Mouse (Mus musculus): Measurements from ENCODE around the gene Cfap45. TPM values are rescaled to one million over a fixed set of nuclear protein-coding genes. Genes with fewer than 3 reads are reported as not detected.

Gene Cfap45
- polyA plus RNA-seq, 1 experiment, result not detected

GRCm38 (mm10) chr1:172484671-172485070 lies 35.9 kb upstream of the Cfap45 start:
- no peak overlapping the region for H3K4me3 ChIP-seq (ENCODE audit: insufficient read depth, poor library complexity, severe bottlenecking)
- H3K36me3 ChIP-seq (ENCODE audit: control insufficient read depth, insufficient read depth), result no peaks in the 10 kb centered on the region

GRCm38 (mm10) chr1:172485821-172486220 lies 34.8 kb upstream of the Cfap45 start:
- Histone ChIP-seq H3K79me2 (ENCODE audit: control insufficient read depth, insufficient read depth) (no peaks in the 10 kb centered on the region), H3K27me3 (ENCODE audit: control insufficient read depth, insufficient read depth, insufficient read length) (no peaks in the 10 kb centered on the region), H3K4me3 (ENCODE audit: insufficient read depth, poor library complexity, severe bottlenecking) (no peak overlapping the region), H3K36me3 (ENCODE audit: control insufficient read depth, insufficient read depth) (no peaks in the 10 kb centered on the region), H3ac (ENCODE audit: control insufficient read depth, insufficient read length, low read depth) (no peak overlapping the region), H3K79me3 (ENCODE audit: low read depth) (no peaks in the 10 kb centered on the region)
- TF ChIP-seq USF1 (IDR thresholded peaks at IDR 0.05; ENCODE audit: low read depth) (no peak), CEBPB (IDR thresholded peaks at IDR 0.05; ENCODE audit: low read depth) (no peak), MAX (IDR thresholded peaks at IDR 0.05) (no peak), MYOG (IDR thresholded peaks at IDR 0.05; ENCODE audit: control insufficient read depth, extremely low read depth, insufficient read length) (no peak)

More at GRCm38 (mm10) chr1:172484671-172485070, 35.9 kb upstream of the Cfap45 start:
- Histone ChIP-seq H3K79me3 (ENCODE audit: low read depth) (no peaks in the 10 kb centered on the region), H3K79me2 (ENCODE audit: control insufficient read depth, insufficient read depth) (no peaks in the 10 kb centered on the region), H3K27me3 (ENCODE audit: control insufficient read depth, insufficient read depth, insufficient read length) (no peaks in the 10 kb centered on the region), H3ac (ENCODE audit: control insufficient read depth, insufficient read length, low read depth) (no peak overlapping the region)
- no peak for TF ChIP-seq MAX (IDR thresholded peaks at IDR 0.05)
- TF ChIP-seq CEBPB (IDR thresholded peaks at IDR 0.05; ENCODE audit: low read depth), result no peak
- TF ChIP-seq MYOD1 (IDR thresholded peaks at IDR 0.05; ENCODE audit: control insufficient read depth, insufficient read length, low read depth), result no peak

GRCm38 (mm10) chr1:172486236-172486635 lies 34.4 kb upstream of the Cfap45 start:
- H3K79me2 ChIP-seq (ENCODE audit: control insufficient read depth, insufficient read depth), result no peaks in the 10 kb centered on the region
- H3K79me3 ChIP-seq (ENCODE audit: low read depth), result no peaks in the 10 kb centered on the region
- H3K4me3 ChIP-seq (ENCODE audit: insufficient read depth, poor library complexity, severe bottlenecking), result no peak overlapping the region
- TF ChIP-seq CTCF (IDR thresholded peaks at IDR 0.05; ENCODE audit: control insufficient read depth, insufficient read depth, insufficient read length) (no peak), CEBPB (IDR thresholded peaks at IDR 0.05; ENCODE audit: low read depth) (no peak), FOSL1 (IDR thresholded peaks at IDR 0.05; ENCODE audit: insufficient read depth, low read length, poor library complexity, severe bottlenecking) (no peak), MYOD1 (IDR thresholded peaks at IDR 0.05; ENCODE audit: control insufficient read depth, insufficient read length, low read depth) (no peak), MAX (IDR thresholded peaks at IDR 0.05) (no peak), USF1 (IDR thresholded peaks at IDR 0.05; ENCODE audit: low read depth) (no peak), MYOG (IDR thresholded peaks at IDR 0.05; ENCODE audit: control insufficient read depth, extremely low read depth, insufficient read length) (no peak)
- H3K36me3 ChIP-seq (ENCODE audit: control insufficient read depth, insufficient read depth), result no peaks in the 10 kb centered on the region
- no peaks in the 10 kb centered on the region for H3K27me3 ChIP-seq (ENCODE audit: control insufficient read depth, insufficient read depth, insufficient read length)
- H3ac ChIP-seq (ENCODE audit: control insufficient read depth, insufficient read length, low read depth), result no peak overlapping the region

GRCm38 (mm10) chr1:172486651-172487050 lies 34.0 kb upstream of the Cfap45 start:
- Histone ChIP-seq H3K79me3 (ENCODE audit: low read depth) (no peaks in the 10 kb centered on the region), H3K36me3 (ENCODE audit: control insufficient read depth, insufficient read depth) (no peaks in the 10 kb centered on the region), H3ac (ENCODE audit: control insufficient read depth, insufficient read length, low read depth) (no peak overlapping the region), H3K4me3 (ENCODE audit: insufficient read depth, poor library complexity, severe bottlenecking) (no peak overlapping the region), H3K79me2 (ENCODE audit: control insufficient read depth, insufficient read depth) (no peaks in the 10 kb centered on the region), H3K27me3 (ENCODE audit: control insufficient read depth, insufficient read depth, insufficient read length) (no peaks in the 10 kb centered on the region)
- no peak for TF ChIP-seq CEBPB (IDR thresholded peaks at IDR 0.05; ENCODE audit: low read depth)
- no peak for TF ChIP-seq MYOG (IDR thresholded peaks at IDR 0.05; ENCODE audit: control insufficient read depth, extremely low read depth, insufficient read length)
- no peak for TF ChIP-seq MAX (IDR thresholded peaks at IDR 0.05)
- TF ChIP-seq CTCF (IDR thresholded peaks at IDR 0.05; ENCODE audit: control insufficient read depth, insufficient read depth, insufficient read length), result no peak
- no peak for TF ChIP-seq USF1 (IDR thresholded peaks at IDR 0.05; ENCODE audit: low read depth)
- no peak for TF ChIP-seq MYOD1 (IDR thresholded peaks at IDR 0.05; ENCODE audit: control insufficient read depth, insufficient read length, low read depth)
- TF ChIP-seq FOSL1 (IDR thresholded peaks at IDR 0.05; ENCODE audit: insufficient read depth, low read length, poor library complexity, severe bottlenecking), result no peak

GRCm38 (mm10) chr1:172487859-172488258 lies 32.7 kb upstream of the Cfap45 start:
- Histone ChIP-seq H3K27me3 (ENCODE audit: control insufficient read depth, insufficient read depth, insufficient read length) (no peaks in the 10 kb centered on the region), H3K4me3 (ENCODE audit: insufficient read depth, poor library complexity, severe bottlenecking) (no peak overlapping the region), H3K36me3 (ENCODE audit: control insufficient read depth, insufficient read depth) (no peaks in the 10 kb centered on the region), H3K79me2 (ENCODE audit: control insufficient read depth, insufficient read depth) (no peaks in the 10 kb centered on the region), H3ac (ENCODE audit: control insufficient read depth, insufficient read length, low read depth) (no peak overlapping the region), H3K79me3 (ENCODE audit: low read depth) (no peaks in the 10 kb centered on the region)
- no peak for TF ChIP-seq MAX (IDR thresholded peaks at IDR 0.05)
- TF ChIP-seq FOSL1 (IDR thresholded peaks at IDR 0.05; ENCODE audit: insufficient read depth, low read length, poor library complexity, severe bottlenecking), result no peak

- H3K36me3 ChIP-seq (ENCODE audit: control insufficient read depth, insufficient read depth), result no peaks in the 10 kb centered on the region
- H3K79me3 ChIP-seq (ENCODE audit: low read depth), result no peaks in the 10 kb centered on the region
- TF ChIP-seq MYOG (IDR thresholded peaks at IDR 0.05; ENCODE audit: control insufficient read depth, extremely low read depth, insufficient read length) (no peak), MYOD1 (IDR thresholded peaks at IDR 0.05; ENCODE audit: control insufficient read depth, insufficient read length, low read depth) (no peak), CEBPB (IDR thresholded peaks at IDR 0.05; ENCODE audit: low read depth) (no peak), CTCF (IDR thresholded peaks at IDR 0.05; ENCODE audit: control insufficient read depth, insufficient read depth, insufficient read length) (no peak), USF1 (IDR thresholded peaks at IDR 0.05; ENCODE audit: low read depth) (no peak), FOSL1 (IDR thresholded peaks at IDR 0.05; ENCODE audit: insufficient read depth, low read length, poor library complexity, severe bottlenecking) (no peak), MAX (IDR thresholded peaks at IDR 0.05) (no peak)
- H3K4me3 ChIP-seq (ENCODE audit: insufficient read depth, poor library complexity, severe bottlenecking), result no peak overlapping the region
- no peak overlapping the region for H3ac ChIP-seq (ENCODE audit: control insufficient read depth, insufficient read length, low read depth)
- H3K79me2 ChIP-seq (ENCODE audit: control insufficient read depth, insufficient read depth), result no peaks in the 10 kb centered on the region
- H3K27me3 ChIP-seq (ENCODE audit: control insufficient read depth, insufficient read depth, insufficient read length), result no peaks in the 10 kb centered on the region
Observed at GRCm38 (mm10) chr1:172488831-172489230, 31.8 kb upstream of the Cfap45 start.

Data from C2C12 (cell line).